Mouse (Mus musculus) C3H10T1/2 (cell line): ENCODE results near the gene Wars2. TPM values are rescaled to one million over a fixed set of nuclear protein-coding genes. Genes with fewer than 3 reads are reported as not detected.

Experiments used
- polyA plus RNA-seq, 2 experiments: library from polyadenylated mRNA; unstranded; fragments of >200 nt; fragmentation: generic; extraction: Trizol; gene quantifications; one replicate each; pipeline ENCODE4 v1.2.1; 2012; ENCODE audit warnings: missing spikeins in 2 of 2

The Wars2 gene
- polyA plus RNA-seq: 1 to 10 TPM; 1.5 to 4.8 TPM

GRCm38 (mm10) chr3:99140940-99141854, at the start of gene Wars2:
Gene Wars2, plus strand, starts transcription at chr3:99141068.

GRCm38 (mm10) chr3:99240213-99240720, 99.4 kb downstream of the Wars2 start, which contains the start of gene Tbx15:
Gene Tbx15, plus strand, starts transcription at chr3:99240381.

Other genes with a start within 250 kb of the Wars2 start
- not detected for gene Hao2, start 247.8 kb upstream of the Wars2 start, polyA plus RNA-seq
- 1 to 10 TPM; 2.2 to 5.9 TPM for gene Tbx15, start 99.3 kb downstream of the Wars2 start, polyA plus RNA-seq